Mouse (Mus musculus) CH12F3 (cell line): ENCODE measurements around the gene Map4k1.

Experiments used
- in situ Hi-C: fragments of 300-500 bp; cut with MboI; formaldehyde crosslinking; loops from 2 replicates; pipeline ENCODE4 v1.14.3; 2020; ENCODE audit warnings: low sequenced_read_pairs

Map4k1 gene

DNA sequence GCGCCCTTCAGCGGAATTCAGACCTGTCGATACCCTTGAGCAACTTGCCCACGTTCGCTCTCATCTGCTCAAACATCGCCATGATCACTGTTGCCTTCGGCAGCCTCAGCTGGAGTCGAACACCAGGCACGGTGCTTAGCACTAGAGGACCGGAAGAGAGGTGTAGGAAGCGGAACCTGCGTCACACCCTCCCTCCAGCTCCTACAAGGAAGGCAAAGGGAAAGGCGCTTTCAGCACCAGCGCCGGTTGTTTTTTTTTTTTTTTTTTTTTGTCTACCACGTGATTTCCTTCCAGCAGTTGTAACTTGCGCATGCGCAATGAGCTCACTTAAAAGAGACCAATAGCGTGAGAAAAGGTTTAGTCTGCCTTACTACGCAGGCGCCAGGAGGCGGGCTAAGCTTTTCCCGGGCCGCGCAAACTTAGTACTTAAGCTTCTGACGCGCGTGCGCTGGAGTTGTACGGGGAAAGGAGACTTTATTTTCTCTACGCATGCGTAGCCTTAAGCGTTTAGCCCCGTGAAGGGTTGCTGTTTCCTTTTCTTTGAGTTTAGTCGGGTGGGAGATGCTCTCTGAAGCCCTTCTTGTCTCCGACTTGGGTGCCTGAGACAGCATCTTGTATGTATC is at the start of gene Map4k1, which contains the start of gene Eif3k:
TSS of gene Map4k1 (plus strand) at position 400 of the 623 bp plus-strand sequence.
TSS of gene Eif3k (minus strand) at position 214 of the 623 bp plus-strand sequence.
- in situ Hi-C loops = no loop called here

DNA sequence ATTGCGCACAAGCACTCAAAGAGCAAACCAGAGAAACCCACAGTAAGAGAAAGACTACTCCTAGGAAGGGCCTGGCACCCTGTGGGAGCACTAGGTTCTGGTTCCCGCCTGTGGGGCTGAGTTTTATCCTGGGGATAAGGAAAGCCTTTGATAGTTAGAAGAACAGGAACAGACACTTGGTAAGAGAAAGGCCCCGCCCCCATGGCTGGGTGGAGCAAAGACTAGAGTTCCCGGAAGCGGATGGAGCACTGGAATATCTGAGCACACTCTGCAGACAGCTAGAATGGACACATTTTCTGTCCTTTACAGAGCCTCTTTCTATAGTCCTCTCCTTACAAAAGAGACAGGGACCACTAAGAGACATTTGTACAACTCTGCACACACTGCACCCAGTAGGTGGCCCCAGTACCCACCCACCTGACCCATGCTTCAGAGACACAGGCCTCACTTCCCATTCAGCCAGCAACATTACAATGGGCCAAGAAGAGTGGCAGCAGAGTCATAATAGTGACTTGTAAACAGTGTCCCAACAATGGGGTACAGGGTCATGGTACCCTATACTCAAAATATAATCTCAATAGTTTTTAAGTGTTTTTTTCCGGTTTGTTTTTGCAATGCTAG is 49.3 kb upstream of the Map4k1 start:
- in situ Hi-C loops = no loop called here

DNA sequence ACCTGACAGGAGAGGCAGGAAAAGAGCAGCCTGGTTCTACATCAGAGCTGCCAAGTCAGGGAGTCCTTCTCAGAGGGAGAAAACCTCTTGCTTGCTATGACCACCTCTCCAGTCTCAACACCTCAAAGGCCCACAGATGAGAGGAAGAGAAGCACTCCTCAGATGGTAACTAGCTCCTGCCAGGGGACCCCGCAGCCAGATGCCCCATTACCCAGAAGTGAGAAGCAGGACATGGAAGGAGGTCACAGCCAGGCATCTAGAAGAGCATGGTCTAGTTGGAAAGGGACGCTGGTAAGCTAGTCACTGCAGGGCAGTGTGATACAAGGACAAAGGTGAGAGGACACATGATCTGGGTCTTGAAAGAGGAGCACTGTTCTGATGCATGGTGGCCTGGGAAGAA is 48.0 kb upstream of the Map4k1 start:
- in situ Hi-C loops = no loop called here

DNA sequence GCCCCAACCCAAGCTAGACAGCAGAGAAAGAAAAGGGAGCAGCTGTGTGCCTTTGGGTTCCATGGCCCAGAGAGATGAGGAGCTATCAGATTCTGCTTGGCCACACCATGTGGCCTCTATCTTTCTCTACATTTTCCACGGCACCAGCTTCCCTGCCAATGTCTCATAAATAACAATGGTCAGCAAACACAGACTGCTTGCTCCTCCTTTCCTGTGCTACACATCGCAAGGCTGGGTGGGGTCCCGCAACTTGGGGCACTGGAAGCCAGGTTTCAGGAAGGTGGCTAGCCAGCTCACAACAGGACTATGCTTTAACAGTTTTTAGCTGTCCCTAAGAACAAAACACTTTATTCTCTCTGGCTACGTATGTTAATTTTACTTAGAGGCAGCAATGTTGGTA is 45.1 kb upstream of the Map4k1 start:
- in situ Hi-C loops = no loop called here

DNA sequence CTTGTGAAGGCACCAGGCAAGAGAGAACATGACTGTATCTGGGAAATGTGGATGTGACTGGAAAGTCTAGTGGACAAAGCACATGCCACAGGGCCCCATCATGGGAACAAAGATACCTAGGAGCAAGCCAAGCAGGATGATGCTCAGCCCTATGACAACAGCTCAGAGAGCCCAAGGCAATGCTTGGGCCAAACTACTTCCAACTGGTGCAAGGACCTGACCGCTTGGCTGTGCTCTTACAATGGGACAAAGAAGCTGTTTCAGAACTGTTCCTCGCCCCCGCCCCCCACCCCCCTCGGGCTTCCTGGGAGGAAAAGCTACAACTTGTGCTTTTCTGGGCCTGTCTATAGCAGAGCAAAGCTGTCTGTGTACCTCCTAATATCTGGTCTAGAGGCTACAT is 43.2 kb upstream of the Map4k1 start:
- in situ Hi-C loops = no loop called here

DNA sequence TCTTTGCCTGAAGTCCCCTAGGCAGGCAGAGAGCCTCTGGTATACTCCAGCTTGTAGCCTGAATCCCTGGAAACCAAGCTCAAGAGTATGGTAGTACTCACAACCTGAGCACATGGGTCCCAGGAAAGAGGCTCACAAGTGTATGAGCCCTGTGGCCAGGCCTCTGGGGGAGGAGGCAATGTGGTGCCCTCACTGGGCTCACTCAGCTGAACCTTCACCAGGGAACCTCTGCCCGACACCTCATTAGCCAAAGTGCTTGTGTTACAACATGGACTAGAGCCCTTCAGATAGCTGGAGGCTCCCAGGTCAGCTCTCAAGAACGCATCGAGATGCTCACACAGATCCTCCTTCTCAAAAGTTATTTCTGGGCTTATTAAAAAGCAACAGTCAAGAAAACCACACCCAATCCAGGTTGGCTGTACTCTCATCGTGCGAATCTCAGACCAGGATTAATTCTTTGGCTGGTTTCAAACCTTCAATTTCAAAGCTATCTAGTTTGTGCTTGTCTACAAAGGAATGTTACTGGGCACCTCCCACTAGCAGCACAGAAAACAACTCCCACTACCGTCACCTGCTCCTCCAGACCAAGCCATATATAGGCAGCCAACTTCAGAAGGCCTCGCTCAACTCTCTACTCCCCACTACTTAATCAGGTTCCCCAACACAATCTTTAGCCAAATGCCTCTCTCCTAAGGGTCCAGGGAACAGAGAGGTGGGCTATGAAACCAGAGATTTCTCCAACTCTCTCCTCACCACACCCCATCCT is 42.2 kb upstream of the Map4k1 start:
- in situ Hi-C loops = no loop called here

DNA sequence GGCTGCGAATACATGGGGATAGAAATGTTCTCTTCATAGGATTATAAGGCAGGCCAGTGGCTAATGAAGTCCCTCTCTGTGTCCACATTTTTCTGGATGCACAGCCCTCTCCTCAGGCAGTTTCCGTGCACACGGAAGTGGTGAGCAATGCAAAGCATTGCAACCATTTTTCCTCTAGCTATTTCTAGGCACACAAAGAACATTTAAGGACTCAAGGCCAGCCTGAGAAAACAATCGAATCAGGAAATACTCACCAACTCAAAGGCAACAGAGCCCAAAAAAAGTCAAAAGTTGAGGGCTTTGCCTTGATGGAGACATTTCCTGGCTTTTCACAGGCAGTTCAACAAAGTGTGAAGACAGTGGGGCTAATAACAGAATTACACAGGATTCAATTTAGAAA is 40.7 kb upstream of the Map4k1 start:
- in situ Hi-C loops = no loop called here

DNA sequence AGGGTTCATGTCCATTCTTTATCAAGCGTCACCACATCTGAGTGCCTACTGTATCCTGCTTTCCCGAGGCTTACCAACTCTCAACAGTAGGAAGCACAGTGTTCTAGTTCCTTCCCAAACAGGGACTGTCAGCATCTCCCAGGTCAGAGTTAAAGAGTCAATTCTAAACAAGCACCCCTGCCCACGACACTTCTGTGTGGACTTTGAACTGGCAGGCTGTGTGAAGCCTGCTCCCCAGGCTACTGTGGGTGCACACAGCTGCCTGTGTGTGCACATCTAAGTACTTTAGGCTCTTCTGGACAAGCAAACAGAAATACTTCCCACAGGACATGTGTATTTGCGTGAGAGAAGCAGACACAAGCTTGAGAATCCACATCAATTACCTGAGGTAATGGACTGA is 40.3 kb upstream of the Map4k1 start:
- in situ Hi-C loops = no loop called here

DNA sequence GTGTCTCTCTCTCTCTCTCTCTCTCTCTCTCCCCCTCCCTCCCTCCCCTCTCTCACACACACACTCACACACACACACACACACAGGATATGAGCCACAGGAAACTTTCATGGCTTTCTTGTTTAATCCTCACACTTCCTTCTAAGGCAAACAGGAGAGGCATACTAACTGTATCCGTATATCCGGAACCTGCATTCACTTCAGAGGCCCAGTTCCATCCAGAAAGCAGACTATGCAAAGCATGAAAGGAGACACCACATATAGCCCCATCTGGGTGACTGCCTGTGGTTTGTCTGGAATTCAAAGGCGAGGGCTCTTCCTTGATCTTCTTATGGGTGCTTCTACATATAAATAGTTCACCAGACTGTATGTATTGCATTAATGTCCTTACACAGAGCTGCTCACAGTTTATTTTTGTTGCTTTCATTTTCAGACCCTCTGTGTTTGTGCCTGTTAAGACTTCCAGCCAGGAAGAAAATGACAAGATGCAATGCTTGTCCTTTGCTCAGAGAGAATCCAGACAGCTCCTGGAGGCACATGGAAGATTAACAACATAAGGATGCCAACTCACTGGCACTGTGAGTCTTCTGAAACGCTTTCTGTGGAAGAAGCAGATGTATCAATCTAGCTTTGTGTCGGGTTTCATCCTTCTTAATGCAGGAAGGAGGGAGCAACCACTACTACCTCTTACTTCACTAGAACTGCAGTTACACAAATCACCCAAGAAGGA is 38.2 kb upstream of the Map4k1 start:
- in situ Hi-C loops = no loop called here

DNA sequence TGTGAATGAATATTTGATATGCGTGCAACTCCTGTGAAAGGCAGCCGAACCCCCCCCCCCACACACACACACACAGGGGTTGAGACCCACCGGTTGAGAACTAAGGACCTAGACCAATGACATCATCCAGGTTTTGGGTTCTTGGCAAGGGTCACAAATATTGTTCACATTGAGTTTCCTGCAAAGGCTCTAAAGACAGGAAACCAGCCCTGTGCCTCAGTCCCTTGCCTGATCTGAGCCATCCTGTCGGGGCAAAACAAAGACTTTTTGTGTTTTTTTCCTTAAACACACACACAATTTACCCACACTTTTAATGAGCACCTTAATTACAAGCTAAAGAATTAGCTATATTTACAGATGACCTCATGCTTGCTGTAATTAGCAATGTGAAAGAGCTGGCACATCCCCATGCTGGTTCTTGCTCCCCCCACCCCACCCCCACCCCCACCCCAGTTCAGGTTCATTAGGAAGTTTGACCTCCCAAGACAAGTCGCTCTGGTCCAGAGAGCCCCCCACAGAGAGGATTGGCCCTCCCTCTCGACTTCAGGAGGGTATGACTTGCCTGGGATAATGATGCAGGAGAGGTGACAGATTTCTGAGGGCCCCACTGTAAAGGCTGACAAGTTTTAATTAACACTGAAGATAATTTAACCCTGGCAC is 37.0 kb upstream of the Map4k1 start:
- in situ Hi-C loops = no loop called here

DNA sequence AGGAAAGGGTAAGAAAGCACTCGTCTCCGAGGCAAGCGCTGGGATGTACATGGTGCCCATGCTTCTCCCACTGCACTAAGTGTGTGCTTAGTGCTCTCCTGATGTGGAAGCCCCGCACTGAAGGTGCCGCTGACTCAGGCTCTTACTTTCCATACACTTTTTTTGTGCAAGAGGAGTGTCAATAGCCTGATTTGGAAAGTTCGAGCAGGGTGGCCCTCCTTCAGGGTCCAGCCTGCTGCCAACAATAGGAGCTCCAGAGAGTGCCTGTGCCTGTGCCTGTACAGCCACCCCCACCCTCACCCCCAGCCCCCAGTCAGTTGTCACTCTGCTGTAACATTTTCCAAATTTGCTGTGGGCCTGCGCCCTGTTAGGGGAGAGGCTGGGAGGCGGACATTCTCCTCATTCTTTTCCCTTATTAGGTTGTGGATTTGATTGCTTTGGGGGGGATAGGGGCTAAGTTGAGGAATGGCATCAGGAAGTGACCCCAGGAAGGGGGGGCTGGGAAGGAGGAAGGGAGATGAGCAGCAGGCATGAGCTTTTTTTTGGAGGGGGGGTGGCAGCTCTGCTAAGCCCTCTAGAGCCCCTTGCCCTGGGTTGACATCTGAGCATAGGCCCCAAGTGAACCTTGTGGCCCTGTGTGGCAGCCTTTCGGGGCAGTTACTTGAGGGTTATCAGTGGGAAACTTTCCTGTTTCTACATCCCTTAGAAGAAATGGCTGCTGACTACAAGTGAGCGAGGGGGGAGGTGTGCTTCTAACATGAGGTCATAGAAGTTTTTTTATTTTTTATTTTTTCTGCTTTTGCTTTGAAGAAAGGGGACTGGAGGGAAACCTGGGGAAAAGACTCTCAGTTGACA is 36.2 kb upstream of the Map4k1 start:
- in situ Hi-C loops = no loop called here

DNA sequence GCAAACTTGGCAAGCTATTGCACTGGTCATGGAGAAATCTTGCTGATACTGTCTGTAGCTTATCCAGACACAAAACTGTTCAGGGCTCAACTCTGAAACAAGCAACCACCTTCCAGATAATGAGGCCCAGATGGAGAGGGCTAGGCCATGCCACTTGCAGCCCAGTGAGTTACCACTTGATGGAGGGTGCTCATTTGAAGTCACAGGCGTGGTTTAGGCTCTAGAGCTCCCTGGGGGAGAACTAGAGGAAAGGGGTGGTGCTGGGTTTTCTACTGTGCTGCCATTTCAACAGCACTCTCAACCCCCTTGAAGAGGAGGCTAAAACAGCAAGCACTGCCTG is 35.6 kb upstream of the Map4k1 start:
- in situ Hi-C loops = no loop called here

DNA sequence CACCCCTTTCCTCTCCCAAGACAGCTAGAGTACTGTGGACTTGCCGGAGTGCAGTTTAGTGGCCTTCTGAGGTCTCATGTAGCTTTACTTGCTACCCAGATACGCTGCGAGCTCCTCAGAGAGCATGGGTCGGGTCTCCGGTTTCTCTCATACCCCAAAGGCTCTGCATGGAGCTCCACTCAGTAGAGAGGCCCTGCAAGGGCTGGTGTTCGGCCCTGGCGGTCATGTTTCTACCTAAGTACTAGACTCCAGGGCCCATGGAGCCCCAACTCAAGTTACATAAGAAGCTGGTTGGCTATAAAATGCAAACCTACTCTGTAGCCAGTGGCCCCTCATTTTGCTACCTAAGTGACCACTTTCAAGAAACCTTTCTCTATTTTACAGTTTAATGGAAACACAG is 33.1 kb upstream of the Map4k1 start:
- in situ Hi-C loops = no loop called here

DNA sequence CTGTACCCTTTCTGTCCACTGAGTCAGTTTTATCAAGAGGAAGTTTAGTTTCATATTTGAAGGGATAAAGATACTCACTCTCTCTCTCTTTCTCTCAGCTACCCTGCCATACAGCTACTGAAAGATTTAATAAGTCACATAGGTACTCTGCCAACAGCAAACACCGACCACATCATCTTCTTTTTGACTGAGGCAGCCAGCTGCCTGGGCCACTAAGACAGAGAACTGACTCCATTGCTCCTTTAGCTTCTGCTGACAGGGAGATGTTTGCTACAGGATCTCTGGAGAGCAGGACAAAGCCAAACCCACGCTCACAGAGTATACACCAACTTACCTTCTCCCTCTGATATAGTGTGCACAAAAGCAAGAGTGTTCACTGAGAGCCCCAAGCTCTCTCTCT is 32.6 kb upstream of the Map4k1 start:
- in situ Hi-C loops = no loop called here

DNA sequence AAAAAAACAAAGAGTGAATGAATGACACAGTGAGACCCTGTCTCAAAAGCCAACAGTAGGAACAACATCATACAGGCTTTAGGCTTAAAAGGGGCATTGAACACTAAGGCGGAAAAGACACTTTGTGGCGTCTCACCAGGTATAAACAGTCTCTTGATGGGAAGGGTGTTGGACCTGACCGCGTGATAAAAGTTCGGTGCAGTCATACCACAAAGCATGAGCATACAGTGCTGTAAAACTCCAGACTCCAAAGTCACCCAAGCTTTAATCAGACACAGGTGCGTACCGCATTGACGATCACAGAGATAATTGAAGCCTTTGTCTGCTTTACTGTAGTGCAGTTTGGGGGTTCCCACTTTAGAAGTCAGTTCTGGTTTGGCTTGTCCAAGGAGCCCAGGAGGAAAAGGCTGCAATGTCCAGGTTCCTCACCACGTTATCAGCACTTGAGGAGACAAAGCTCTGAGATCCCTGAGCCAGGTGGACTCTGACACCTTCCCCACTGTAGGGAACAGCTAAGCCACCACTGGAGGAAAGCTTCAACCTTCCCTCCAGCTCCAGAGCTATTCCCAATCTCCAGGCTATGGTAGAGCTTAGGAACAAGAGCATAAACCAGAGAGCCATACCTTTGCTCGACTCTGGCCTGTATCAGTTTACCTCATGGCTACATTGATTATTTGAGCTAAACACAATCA is 31.4 kb upstream of the Map4k1 start:
- in situ Hi-C loops = no loop called here

DNA sequence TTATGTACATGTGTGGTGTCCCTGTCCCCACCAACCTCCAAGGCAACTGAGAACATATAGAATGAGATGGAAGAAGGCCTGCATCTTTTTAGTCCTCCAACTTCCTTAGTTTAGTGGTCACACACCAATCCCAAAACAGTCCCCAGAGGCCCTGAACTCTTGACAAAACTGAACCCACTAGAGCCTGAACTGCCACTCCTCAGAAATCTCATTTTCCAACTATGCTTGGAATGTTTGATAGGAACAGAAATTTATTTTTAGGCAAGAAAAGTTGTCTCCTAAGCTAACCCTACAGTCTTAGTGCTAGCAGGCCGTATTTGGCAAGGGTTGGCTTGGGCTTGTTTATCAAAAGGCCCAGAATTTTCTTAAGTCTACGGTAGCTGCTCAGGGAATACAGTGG is 30.1 kb upstream of the Map4k1 start:
- in situ Hi-C loops = no loop called here

DNA sequence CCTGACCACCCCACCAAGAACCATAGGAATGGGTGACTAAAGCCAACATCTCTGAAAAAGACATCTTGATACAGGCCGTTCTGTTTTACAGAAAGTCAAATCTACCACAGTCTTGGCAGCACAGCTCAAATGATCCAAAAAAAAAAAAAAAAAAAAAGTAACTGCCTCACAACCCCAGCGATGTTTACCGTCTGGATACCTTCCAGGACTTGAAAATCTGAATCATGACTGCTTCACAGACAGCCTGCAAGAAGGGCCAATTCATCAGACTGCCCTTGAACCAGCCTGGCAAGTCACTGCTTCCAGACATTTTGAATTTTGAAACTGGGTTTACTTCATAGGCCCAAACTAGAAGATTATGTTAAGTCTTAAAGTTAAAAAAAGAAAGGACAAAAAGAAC is 29.1 kb upstream of the Map4k1 start:
- in situ Hi-C loops = no loop called here

DNA sequence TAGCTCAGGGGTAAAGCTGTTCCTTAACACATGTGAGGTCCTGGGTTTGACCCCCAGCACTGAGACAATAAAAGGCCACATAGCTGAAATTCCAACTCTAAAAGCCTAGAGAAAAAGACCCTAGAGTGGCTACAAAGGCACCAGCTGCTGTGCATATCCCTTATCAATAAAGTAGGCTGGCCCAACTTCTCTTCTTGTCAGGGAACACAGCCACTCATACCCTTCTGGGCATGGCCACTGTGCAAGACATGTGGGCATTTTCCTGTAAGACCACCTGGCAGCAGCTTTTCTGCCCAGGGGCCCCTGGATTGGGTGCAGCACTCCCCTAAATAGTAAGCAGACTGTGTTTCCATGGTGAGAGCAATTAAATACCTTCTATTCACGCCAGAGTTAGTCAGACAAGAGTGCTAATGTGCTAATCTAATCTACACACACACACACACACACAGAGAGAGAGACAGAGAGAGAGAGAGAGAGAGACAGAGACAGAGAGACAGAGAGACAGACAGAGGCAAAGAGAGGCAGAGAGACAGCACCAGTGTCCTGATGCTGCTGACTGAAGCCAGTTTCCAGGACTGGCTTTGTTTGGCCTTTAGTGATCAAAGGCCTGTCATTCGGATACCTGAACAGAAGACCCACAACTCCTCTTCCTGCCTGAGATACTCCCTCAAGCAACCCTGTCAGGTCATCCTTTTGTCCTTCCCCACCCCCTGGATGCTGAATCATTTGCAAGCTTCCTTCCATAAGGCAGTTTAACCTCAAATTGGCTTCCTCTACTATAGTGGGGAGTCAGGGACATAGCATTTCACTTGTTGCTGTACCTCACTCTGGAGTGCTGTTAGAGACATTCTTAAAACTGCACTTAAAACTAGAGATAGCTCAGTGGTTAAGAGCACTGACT is 28.1 kb upstream of the Map4k1 start:
- in situ Hi-C loops = no loop called here

DNA sequence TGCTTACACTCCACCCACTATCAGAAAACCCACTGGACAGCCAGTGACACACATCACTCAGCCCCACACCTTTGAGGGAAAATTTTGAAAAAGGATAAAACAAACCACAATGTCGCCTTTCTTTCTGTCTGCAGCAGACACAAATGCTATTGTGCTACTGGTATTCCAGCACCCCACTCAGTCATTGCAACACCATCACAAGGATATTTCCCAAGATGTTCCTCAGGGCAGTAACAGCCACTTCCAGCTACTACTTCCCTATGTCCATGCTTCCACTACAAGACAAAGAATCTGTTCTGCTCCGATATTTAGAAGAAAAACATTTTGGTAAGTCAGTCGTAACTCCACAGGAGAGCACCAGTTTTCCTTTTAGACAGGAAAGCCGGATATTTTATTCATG is 27.1 kb upstream of the Map4k1 start:
- in situ Hi-C loops = no loop called here
